Mouse (Mus musculus): ENCODE results near the gene Cgrrf1. TPM values are rescaled to one million over a fixed set of nuclear protein-coding genes. Genes with fewer than 3 reads are reported as not detected.
"Not testable (repeated sequence)": the region's sequence is repeated elsewhere in the genome, so short reads cannot be mapped to it uniquely, and the experiment has no call there.

The Cgrrf1 gene
- polyA plus RNA-seq, 1 experiment from 2014 or later: 17.7 TPM

- ATAC-seq (ENCODE audit: insufficient read depth): peak; percentile 34; the same call in 1 of the 2 replicates
- Histone ChIP-seq H3K27me3 (no peaks in the 10 kb centered on the region), H3K4me3 (replicated peaks) (no peak overlapping the region), H3K4me1 (replicated peaks) (peaks cover 12% of the 10 kb centered on the region), H3K9ac (no peak overlapping the region), H3K27ac (replicated peaks) (no peak overlapping the region), H3K4me2 (peak overlapping the region; percentile 33; the same call in 1 of the 2 replicates), H3K36me3 (replicated peaks) (no peaks in the 10 kb centered on the region), H3K9me3 (replicated peaks) (no peaks in the 10 kb centered on the region)
- WGBS (ENCODE audit: insufficient replicate concordance): 67% methylated on average over 3 of the region's 3 CpGs
Measured at GRCm38 (mm10) chr14:46800684-46801345, 31.1 kb upstream of the Cgrrf1 start.

DNA sequence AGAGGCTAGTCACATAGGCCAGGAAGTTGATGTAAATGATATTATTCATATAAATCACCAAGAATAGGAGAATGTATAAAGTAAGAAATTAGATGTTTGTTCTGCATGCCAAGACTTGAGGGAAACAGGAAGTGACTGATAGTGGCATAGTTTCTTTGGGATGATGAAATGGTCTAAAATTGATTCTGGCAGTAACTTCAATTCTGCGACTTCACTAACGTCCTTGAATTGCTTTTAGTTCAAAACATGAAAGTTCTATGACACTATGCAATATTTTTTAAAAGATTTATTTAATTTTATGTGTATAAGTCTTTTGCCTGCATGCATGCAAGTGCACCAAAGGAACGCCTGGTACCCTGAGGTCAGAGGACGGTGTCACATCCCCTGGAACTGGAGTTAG, 28.7 kb upstream of the Cgrrf1 start:
- Histone ChIP-seq H3K36me3 (replicated peaks) (peaks cover 7% of the 10 kb centered on the region), H3K27me3 (no peaks in the 10 kb centered on the region), H3K9me3 (replicated peaks) (no peaks in the 10 kb centered on the region), H3K4me3 (replicated peaks) (no peak overlapping the region), H3K27ac (replicated peaks) (no peak overlapping the region), H3K9ac (no peak overlapping the region), H3K4me2 (no peak overlapping the region), H3K4me1 (replicated peaks) (peaks cover 12% of the 10 kb centered on the region)
- 71% methylated on average over 4 of the region's 4 CpGs for WGBS (ENCODE audit: insufficient replicate concordance)
- no peak for ATAC-seq (ENCODE audit: insufficient read depth)

DNA sequence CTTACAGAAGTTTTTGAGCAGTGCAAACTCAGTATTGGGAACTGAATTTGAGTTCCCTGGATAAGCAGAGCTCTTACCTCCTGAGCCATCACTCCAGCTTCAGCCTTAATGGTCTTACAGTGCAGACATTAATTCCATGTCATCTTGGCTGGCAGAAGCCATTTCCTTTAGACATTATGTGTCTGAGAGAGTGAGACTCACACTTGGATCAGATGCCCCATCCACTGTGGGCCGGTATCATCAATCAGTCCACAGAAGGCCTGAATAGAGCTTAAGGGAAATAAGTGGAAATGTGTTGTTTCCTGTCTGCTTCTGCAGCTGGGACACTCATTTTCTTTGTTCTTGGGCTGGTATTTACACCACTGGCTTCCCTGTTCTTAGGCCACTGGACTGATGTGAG, 28.1 kb upstream of the Cgrrf1 start:
- Histone ChIP-seq H3K4me2 (no peak overlapping the region), H3K27ac (replicated peaks) (no peak overlapping the region), H3K4me1 (replicated peaks) (peaks cover 12% of the 10 kb centered on the region), H3K36me3 (replicated peaks) (peaks cover 7% of the 10 kb centered on the region), H3K27me3 (no peaks in the 10 kb centered on the region), H3K9me3 (replicated peaks) (no peaks in the 10 kb centered on the region), H3K9ac (no peak overlapping the region), H3K4me3 (replicated peaks) (no peak overlapping the region)
- ATAC-seq (ENCODE audit: insufficient read depth): no peak
- WGBS (ENCODE audit: insufficient replicate concordance): 40% methylated on average over 1 of the region's 1 CpGs

GRCm38 (mm10) chr14:46806186-46806585, 25.7 kb upstream of the Cgrrf1 start:
- peaks cover 25% of the 10 kb centered on the region for H3K36me3 ChIP-seq (replicated peaks)
- H3K27ac ChIP-seq (replicated peaks): no peak overlapping the region
- no peak overlapping the region for H3K9ac ChIP-seq
- H3K4me3 ChIP-seq (replicated peaks): no peak overlapping the region
- H3K27me3 ChIP-seq: no peaks in the 10 kb centered on the region
- WGBS (ENCODE audit: insufficient replicate concordance): 71% methylated on average over 5 of the region's 5 CpGs
- no peak overlapping the region for H3K4me2 ChIP-seq
- H3K9me3 ChIP-seq (replicated peaks): no peaks in the 10 kb centered on the region
- ATAC-seq (ENCODE audit: insufficient read depth): no peak
- peaks cover 4% of the 10 kb centered on the region for H3K4me1 ChIP-seq (replicated peaks)

- Histone ChIP-seq H3K9ac (no peak overlapping the region), H3K36me3 (replicated peaks) (peaks cover 39% of the 10 kb centered on the region), H3K4me3 (replicated peaks) (no peak overlapping the region), H3K27me3 (no peaks in the 10 kb centered on the region), H3K27ac (replicated peaks) (no peak overlapping the region), H3K4me1 (replicated peaks) (no peaks in the 10 kb centered on the region), H3K4me2 (no peak overlapping the region), H3K9me3 (replicated peaks) (no peaks in the 10 kb centered on the region)
- 48% methylated on average over 3 of the region's 3 CpGs for WGBS (ENCODE audit: insufficient replicate concordance)
- ATAC-seq (ENCODE audit: insufficient read depth): no peak
Measured at GRCm38 (mm10) chr14:46807927-46808326, 24.0 kb upstream of the Cgrrf1 start.

DNA sequence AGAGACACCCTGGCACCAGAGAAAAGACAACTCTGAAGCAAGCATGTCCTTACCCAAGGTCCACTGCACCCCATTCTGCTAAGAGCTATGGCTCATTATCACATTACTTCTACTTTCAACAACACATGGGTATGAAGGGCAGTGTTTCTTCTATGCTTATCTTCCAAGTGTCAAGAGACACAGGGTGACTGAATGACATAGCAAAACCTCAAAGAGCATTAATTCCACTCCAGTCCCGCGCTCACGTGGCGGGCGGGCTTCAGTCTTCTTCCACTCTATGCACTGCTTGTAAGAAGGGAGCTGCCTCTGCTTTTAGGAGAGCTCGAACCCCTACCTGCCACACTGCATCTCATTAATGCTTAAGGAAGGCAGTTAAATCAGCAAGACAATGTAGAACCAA, 16.3 kb upstream of the Cgrrf1 start:
- no peak overlapping the region for H3K9ac ChIP-seq

GRCm38 (mm10) chr14:46816916-46817622, 14.9 kb upstream of the Cgrrf1 start:
- Histone ChIP-seq H3K4me1 (replicated peaks) (peaks cover 53% of the 10 kb centered on the region), H3K9me3 (replicated peaks) (no peaks in the 10 kb centered on the region), H3K4me3 (replicated peaks) (no peak overlapping the region), H3K27ac (replicated peaks) (0 out of 2 replicates have a peak overlapping the region, but pooled peaks have one; percentile 38), H3K27me3 (no peaks in the 10 kb centered on the region), H3K36me3 (replicated peaks) (peaks cover 49% of the 10 kb centered on the region), H3K4me2 (no peak overlapping the region), H3K9ac (no peak overlapping the region)
- 73% methylated on average over 8 of the region's 8 CpGs for WGBS (ENCODE audit: insufficient replicate concordance)
- ATAC-seq (ENCODE audit: insufficient read depth): no peak

More for the DNA sequence above, 16.3 kb upstream of the Cgrrf1 start:
- WGBS (ENCODE audit: insufficient replicate concordance): 30% methylated on average over 6 of the region's 6 CpGs
- Histone ChIP-seq H3K9me3 (replicated peaks) (no peaks in the 10 kb centered on the region), H3K27ac (replicated peaks) (peak overlapping the region; percentile 46), H3K4me1 (replicated peaks) (peaks cover 47% of the 10 kb centered on the region), H3K4me2 (peak overlapping the region; percentile 38), H3K36me3 (replicated peaks) (peaks cover 60% of the 10 kb centered on the region), H3K27me3 (no peaks in the 10 kb centered on the region), H3K4me3 (replicated peaks) (no peak overlapping the region)
- ATAC-seq (ENCODE audit: insufficient read depth): peak; percentile 84

DNA sequence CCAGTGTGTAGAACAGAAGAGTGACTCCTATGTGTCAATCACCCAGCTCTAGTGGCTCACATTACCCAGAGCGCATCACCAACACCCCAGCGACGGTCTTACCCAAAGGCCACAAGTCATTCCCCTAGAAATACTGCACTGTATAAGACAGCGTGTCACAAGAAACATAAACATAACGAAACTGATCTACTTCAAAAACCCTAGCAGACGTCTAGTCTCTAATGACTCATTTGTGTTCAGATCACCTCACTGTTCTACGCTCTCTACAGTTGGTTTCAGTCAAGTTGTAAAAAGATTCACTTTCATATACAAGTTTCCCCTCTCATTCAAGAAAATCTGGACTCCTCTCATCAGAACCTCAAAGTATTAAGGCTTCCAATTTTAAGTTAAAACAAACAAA, 13.2 kb upstream of the Cgrrf1 start:
- ATAC-seq (ENCODE audit: insufficient read depth): no peak
- Histone ChIP-seq H3K9me3 (replicated peaks) (no peaks in the 10 kb centered on the region), H3K9ac (no peak overlapping the region), H3K4me3 (replicated peaks) (no peak overlapping the region), H3K27me3 (no peaks in the 10 kb centered on the region), H3K4me1 (replicated peaks) (peaks cover 59% of the 10 kb centered on the region), H3K27ac (replicated peaks) (no peak overlapping the region), H3K4me2 (no peak overlapping the region), H3K36me3 (replicated peaks) (peaks cover 34% of the 10 kb centered on the region)
- 85% methylated on average over 7 of the region's 7 CpGs for WGBS (ENCODE audit: insufficient replicate concordance)

DNA sequence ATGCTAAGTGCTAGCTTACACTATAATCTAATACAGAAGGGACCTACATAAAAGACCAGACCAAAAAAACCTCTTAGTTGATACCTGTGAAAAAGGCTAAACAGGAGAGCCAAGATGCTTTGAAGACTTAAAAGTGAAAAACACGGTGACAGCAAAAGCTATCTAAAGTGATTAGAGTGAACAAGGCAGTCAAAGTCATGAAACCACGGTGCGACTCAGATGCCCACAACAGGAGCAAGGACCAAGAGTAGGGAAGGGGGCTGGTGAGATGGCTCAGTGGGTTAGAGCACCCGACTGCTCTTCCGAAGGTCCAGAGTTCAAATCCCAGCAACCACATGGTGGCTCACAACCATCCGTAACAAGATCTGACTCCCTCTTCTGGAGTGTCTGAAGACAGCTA, 12.0 kb upstream of the Cgrrf1 start:
- 86% methylated on average over 5 of the region's 6 CpGs for WGBS (ENCODE audit: insufficient replicate concordance)
- not testable (repeated sequence) for H3K4me3 ChIP-seq (replicated peaks); H3K27ac ChIP-seq (replicated peaks); H3K27me3 ChIP-seq; ATAC-seq (ENCODE audit: insufficient read depth); H3K9me3 ChIP-seq (replicated peaks); H3K9ac ChIP-seq
- Histone ChIP-seq H3K36me3 (replicated peaks) (peaks cover 25% of the 10 kb centered on the region), H3K4me1 (replicated peaks) (peaks cover 64% of the 10 kb centered on the region), H3K4me2 (peak overlapping the region; percentile 79; the same call in 1 of the 2 replicates)

GRCm38 (mm10) chr14:46821271-46821872, 10.6 kb upstream of the Cgrrf1 start:
- H3K4me2 ChIP-seq: peak overlapping the region; percentile 79
- no peaks in the 10 kb centered on the region for H3K9me3 ChIP-seq (replicated peaks)
- H3K27me3 ChIP-seq: no peaks in the 10 kb centered on the region
- ATAC-seq (ENCODE audit: insufficient read depth): no peak; the same call in 1 of the 2 replicates
- H3K4me1 ChIP-seq (replicated peaks): peaks cover 52% of the 10 kb centered on the region
- H3K27ac ChIP-seq (replicated peaks): peak overlapping the region; percentile 91
- H3K36me3 ChIP-seq (replicated peaks): peaks cover 16% of the 10 kb centered on the region
- H3K4me3 ChIP-seq (replicated peaks): peak overlapping the region; percentile 93
- peak overlapping the region; percentile 90 for H3K9ac ChIP-seq
- WGBS (ENCODE audit: insufficient replicate concordance): 0% methylated on average over 11 of the region's 11 CpGs
